Mouse (Mus musculus): ENCODE results near the gene Fbxl14. TPM values are rescaled to one million over a fixed set of nuclear protein-coding genes. Genes with fewer than 3 reads are reported as not detected.

Fbxl14 gene
- polyA plus RNA-seq, 1 experiment, result 37.9 TPM

DNA sequence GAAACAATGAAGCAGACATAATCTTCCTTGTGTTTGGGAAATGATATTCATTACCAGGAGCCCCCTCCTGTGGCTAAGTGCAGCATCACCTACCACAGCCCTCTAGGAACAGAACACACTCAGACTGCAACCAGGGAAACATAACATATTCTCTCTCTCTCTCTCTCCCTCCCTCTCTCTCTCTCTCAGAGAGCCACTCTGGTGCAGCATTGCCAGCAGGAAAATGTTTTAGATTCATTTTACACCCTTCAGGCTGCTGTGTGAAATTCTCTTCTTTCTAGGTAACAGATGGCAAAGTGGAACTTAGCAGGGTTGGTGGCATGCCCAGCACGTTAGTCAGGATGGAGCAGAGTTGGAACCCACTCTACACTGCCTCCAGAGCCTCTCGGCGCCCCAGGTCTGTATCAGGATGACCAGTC, 42.0 kb downstream of the Fbxl14 start:
- Histone ChIP-seq H3K27ac (ENCODE audit: insufficient read depth, low read length) (no peak overlapping the region), H3K4me3 (ENCODE audit: low read depth, low read length) (no peak overlapping the region), H3K9me3 (replicated peaks; ENCODE audit: control insufficient read depth, insufficient read depth, low read length, poor library complexity, severe bottlenecking) (no peaks in the 10 kb centered on the region), H3K36me3 (ENCODE audit: control insufficient read depth, insufficient read depth, low read length, poor library complexity, severe bottlenecking) (no peaks in the 10 kb centered on the region), H3K9ac (ENCODE audit: low read depth, poor library complexity, severe bottlenecking) (no peak overlapping the region), H3K4me1 (ENCODE audit: control insufficient read depth, insufficient read depth, low read length) (no peaks in the 10 kb centered on the region), H3K27me3 (ENCODE audit: control insufficient read depth, insufficient read depth, low read length, poor library complexity, severe bottlenecking) (no peaks in the 10 kb centered on the region)
- TF ChIP-seq EP300 (IDR thresholded peaks at IDR 0.05; ENCODE audit: insufficient read depth, low read depth, low read length) (no peak), CTCF (IDR thresholded peaks at IDR 0.05; ENCODE audit: low read depth, low read length) (no peak), POLR2A (IDR thresholded peaks at IDR 0.05; ENCODE audit: insufficient read depth, low read length) (no peak)

DNA sequence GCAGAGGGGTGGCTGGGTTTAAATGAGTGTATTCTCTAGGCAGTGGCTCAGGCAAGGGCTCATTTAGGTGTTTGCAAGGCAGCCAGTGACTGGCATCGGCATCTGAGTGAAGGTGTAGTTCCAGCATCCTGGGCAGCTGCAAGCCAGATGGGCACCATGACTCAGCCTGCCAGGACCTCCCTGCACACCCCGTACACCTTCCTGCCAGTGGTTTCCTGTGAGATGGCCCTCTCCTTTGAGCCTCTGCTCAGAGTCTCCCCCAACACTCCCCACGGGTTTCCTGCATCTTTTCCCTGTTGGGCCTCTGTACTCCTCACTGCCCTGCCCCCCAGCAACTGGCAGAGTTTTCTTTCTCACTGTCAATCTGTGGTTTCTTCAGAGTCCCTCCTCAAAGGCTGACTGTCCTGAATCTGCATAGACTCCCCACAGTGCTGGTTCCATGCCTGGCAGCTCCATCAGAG, 42.5 kb downstream of the Fbxl14 start:
- Histone ChIP-seq H3K4me3 (ENCODE audit: low read depth, low read length) (no peak overlapping the region), H3K36me3 (ENCODE audit: control insufficient read depth, insufficient read depth, low read length, poor library complexity, severe bottlenecking) (no peaks in the 10 kb centered on the region), H3K4me1 (ENCODE audit: control insufficient read depth, insufficient read depth, low read length) (no peaks in the 10 kb centered on the region), H3K9ac (ENCODE audit: low read depth, poor library complexity, severe bottlenecking) (no peak overlapping the region), H3K9me3 (replicated peaks; ENCODE audit: control insufficient read depth, insufficient read depth, low read length, poor library complexity, severe bottlenecking) (no peaks in the 10 kb centered on the region), H3K27ac (ENCODE audit: insufficient read depth, low read length) (no peak overlapping the region), H3K27me3 (ENCODE audit: control insufficient read depth, insufficient read depth, low read length, poor library complexity, severe bottlenecking) (no peaks in the 10 kb centered on the region)
- no peak for TF ChIP-seq POLR2A (IDR thresholded peaks at IDR 0.05; ENCODE audit: insufficient read depth, low read length)

DNA sequence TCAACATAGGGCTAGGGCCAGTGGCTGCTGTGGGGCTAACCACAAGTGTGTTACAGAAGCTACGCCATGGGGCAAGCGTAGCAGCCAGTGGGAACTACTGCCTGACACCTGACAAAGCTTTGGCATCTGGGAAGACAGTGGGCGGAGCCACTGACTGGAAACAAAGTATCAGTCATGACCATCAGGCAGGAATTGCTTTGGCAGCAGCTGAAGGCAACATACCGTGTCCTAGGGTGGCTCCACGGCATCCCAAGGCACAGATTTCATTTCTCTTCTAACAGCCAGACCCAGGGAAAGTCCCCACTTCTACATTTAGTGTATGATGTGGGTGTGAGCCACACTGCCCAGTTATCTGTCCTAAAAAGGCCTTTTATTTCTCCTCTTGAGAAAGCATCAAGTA, 47.0 kb downstream of the Fbxl14 start:
- Histone ChIP-seq H3K4me1 (ENCODE audit: control insufficient read depth, insufficient read depth, low read length) (no peaks in the 10 kb centered on the region), H3K27me3 (ENCODE audit: control insufficient read depth, insufficient read depth, low read length, poor library complexity, severe bottlenecking) (no peaks in the 10 kb centered on the region), H3K9ac (ENCODE audit: low read depth, poor library complexity, severe bottlenecking) (no peak overlapping the region), H3K27ac (ENCODE audit: insufficient read depth, low read length) (no peak overlapping the region), H3K4me3 (ENCODE audit: low read depth, low read length) (no peak overlapping the region), H3K36me3 (ENCODE audit: control insufficient read depth, insufficient read depth, low read length, poor library complexity, severe bottlenecking) (no peaks in the 10 kb centered on the region), H3K9me3 (replicated peaks; ENCODE audit: control insufficient read depth, insufficient read depth, low read length, poor library complexity, severe bottlenecking) (no peaks in the 10 kb centered on the region)
- TF ChIP-seq CTCF (IDR thresholded peaks at IDR 0.05; ENCODE audit: low read depth, low read length), result no peak
- no peak for TF ChIP-seq POLR2A (IDR thresholded peaks at IDR 0.05; ENCODE audit: insufficient read depth, low read length)
- TF ChIP-seq EP300 (IDR thresholded peaks at IDR 0.05; ENCODE audit: insufficient read depth, low read depth, low read length), result no peak

DNA sequence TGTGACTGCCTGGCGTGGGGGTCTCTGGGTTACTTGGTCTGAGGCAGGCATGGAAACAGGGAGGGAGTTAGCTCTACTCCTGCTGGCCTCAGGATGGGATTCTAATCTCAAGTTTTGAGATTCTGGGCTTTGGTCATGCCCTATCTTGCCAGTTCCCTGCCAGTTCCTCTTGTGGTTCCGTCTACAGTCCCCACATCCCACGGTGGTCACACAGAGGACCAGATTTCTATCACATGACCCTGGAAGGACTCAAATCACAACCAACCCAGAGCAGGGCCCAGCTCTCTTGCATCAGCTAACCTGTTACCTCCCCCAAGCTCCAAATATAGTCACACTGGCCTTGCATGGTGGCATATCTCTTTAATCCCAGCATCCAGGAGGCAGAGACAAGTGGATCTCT, 50.2 kb downstream of the Fbxl14 start:
- H3K9me3 ChIP-seq (replicated peaks; ENCODE audit: control insufficient read depth, insufficient read depth, low read length, poor library complexity, severe bottlenecking), result no peaks in the 10 kb centered on the region
- no peaks in the 10 kb centered on the region for H3K36me3 ChIP-seq (ENCODE audit: control insufficient read depth, insufficient read depth, low read length, poor library complexity, severe bottlenecking)
- no peaks in the 10 kb centered on the region for H3K4me1 ChIP-seq (ENCODE audit: control insufficient read depth, insufficient read depth, low read length)
- H3K27ac ChIP-seq (ENCODE audit: insufficient read depth, low read length), result no peak overlapping the region
- no peak overlapping the region for H3K9ac ChIP-seq (ENCODE audit: low read depth, poor library complexity, severe bottlenecking)
- no peaks in the 10 kb centered on the region for H3K27me3 ChIP-seq (ENCODE audit: control insufficient read depth, insufficient read depth, low read length, poor library complexity, severe bottlenecking)
- H3K4me3 ChIP-seq (ENCODE audit: low read depth, low read length), result no peak overlapping the region
- no peak for TF ChIP-seq POLR2A (IDR thresholded peaks at IDR 0.05; ENCODE audit: insufficient read depth, low read length)

Other genes starting within 250 kb of the Fbxl14 start
- 0.58 TPM in 1 of 2 replicates, not detected in the other for gene Cacna2d4, start 243.1 kb upstream of the Fbxl14 start, polyA plus RNA-seq (2011; ENCODE audit: insufficient read depth, insufficient read length, low read depth, missing spikeins)
- 0.49 TPM in 1 of 2 replicates, not detected in the other for gene Lrtm2, start 148.9 kb upstream of the Fbxl14 start, polyA plus RNA-seq (2011; ENCODE audit: insufficient read depth, insufficient read length, low read depth, missing spikeins)
- 104 and 111 TPM in 2 replicates for gene Adipor2, start 62.0 kb upstream of the Fbxl14 start, polyA plus RNA-seq (2011; ENCODE audit: insufficient read depth, insufficient read length, low read depth, missing spikeins)
- gene Wnt5b, start 64.7 kb downstream of the Fbxl14 start, polyA plus RNA-seq (2011; ENCODE audit: insufficient read depth, insufficient read length, low read depth, missing spikeins), result 2.5 and 2.8 TPM in 2 replicates